ENCODE assay signal across 25 mouse cellular contexts in genomic region chr7:111856977-111857376, GRCm38 (mm10).
A peak's percentile ranks its signal among the peaks of the same experiment; 100 is the strongest.
DNase-seq lines count a peak whose midpoint lies in the region; ATAC-seq and TF ChIP-seq lines count a peak whose summit lies in the region.
"Had no signal": no experiment of that assay in that cellular context is flagged by ENCODE, and none has a peak within 500 bp of the region (broad histone marks: within the 10 kb centered on the region; RNA-seq: fewer than 3 reads in every experiment).

No protein-coding gene starts in this region.

- no peak overlapping the region for H3K4me3 ChIP-seq in forebrain, embryonic 14.5 days (ENCODE audit: low read depth, low read length)
- no peak overlapping the region for H3K4me3 ChIP-seq in forebrain, postnatal 0 days (ENCODE audit: low read depth, low read length)
- no peak overlapping the region for H3K4me3 ChIP-seq in neural tube, embryonic 11.5 days (ENCODE audit: low read depth, low read length)
- no peak overlapping the region for H3K4me3 ChIP-seq in neural tube, embryonic 15.5 days (replicated peaks)
- no peak overlapping the region for H3K4me3 ChIP-seq in midbrain, embryonic 13.5 days (replicated peaks)
- H3K4me3 ChIP-seq: forebrain, embryonic 10.5 days; intestine, embryonic 15.5 days; layer of hippocampus, adult 2 months; limb, embryonic 12.5 days; neural tube, embryonic 12.5 days had no signal

- no peak for TF ChIP-seq CTCF in forebrain, postnatal 0 days (IDR thresholded peaks at IDR 0.05; ENCODE audit: low read depth)

- no peaks in the 10 kb centered on the region for H3K4me1 ChIP-seq in forebrain, embryonic 14.5 days (ENCODE audit: control insufficient read depth, insufficient read depth, low read length)
- H3K4me1 ChIP-seq in forebrain, postnatal 0 days (ENCODE audit: insufficient read depth), result no peaks in the 10 kb centered on the region
- H3K4me1 ChIP-seq in neural tube, embryonic 11.5 days (ENCODE audit: control insufficient read depth, insufficient read depth, low read length), result no peaks in the 10 kb centered on the region
- H3K4me1 ChIP-seq in neural tube, embryonic 15.5 days, result no peaks in the 10 kb centered on the region
- H3K4me1 ChIP-seq in midbrain, embryonic 13.5 days (replicated peaks), result peaks cover 4% of the 10 kb centered on the region; the same call in 1 of the 2 replicates
- H3K4me1 ChIP-seq: forebrain, embryonic 10.5 days; intestine, embryonic 15.5 days; limb, embryonic 12.5 days; neural tube, embryonic 12.5 days had no signal

- no peaks in the 10 kb centered on the region for H3K36me3 ChIP-seq in forebrain, embryonic 14.5 days (ENCODE audit: control insufficient read depth, insufficient read depth, low read length)
- H3K36me3 ChIP-seq in forebrain, postnatal 0 days (ENCODE audit: insufficient read depth), result no peaks in the 10 kb centered on the region
- no peaks in the 10 kb centered on the region for H3K36me3 ChIP-seq in neural tube, embryonic 11.5 days (ENCODE audit: control insufficient read depth, insufficient read depth, low read length)
- H3K36me3 ChIP-seq in neural tube, embryonic 15.5 days, result no peaks in the 10 kb centered on the region
- H3K36me3 ChIP-seq in midbrain, embryonic 13.5 days, result no peaks in the 10 kb centered on the region
- H3K36me3 ChIP-seq: forebrain, embryonic 10.5 days; G1E; intestine, embryonic 15.5 days; limb, embryonic 12.5 days; neural tube, embryonic 12.5 days had no signal

- 74% methylated on average over 5 of the region's 5 CpGs for WGBS in forebrain, embryonic 14.5 days
- WGBS in forebrain, postnatal 0 days, result 68% methylated on average over 5 of the region's 5 CpGs
- WGBS in neural tube, embryonic 11.5 days, result 78% methylated on average over 5 of the region's 5 CpGs
- WGBS in neural tube, embryonic 15.5 days, result 55% methylated on average over 5 of the region's 5 CpGs
- WGBS in midbrain, embryonic 13.5 days, result 66% methylated on average over 5 of the region's 5 CpGs

- no peak overlapping the region for H3K9ac ChIP-seq in forebrain, embryonic 14.5 days (ENCODE audit: low read length)
- no peak overlapping the region for H3K9ac ChIP-seq in forebrain, postnatal 0 days
- H3K9ac ChIP-seq in neural tube, embryonic 11.5 days (ENCODE audit: low read length), result no peak overlapping the region
- H3K9ac ChIP-seq in neural tube, embryonic 15.5 days (replicated peaks), result no peak overlapping the region
- no peak overlapping the region for H3K9ac ChIP-seq in midbrain, embryonic 13.5 days (replicated peaks)
- H3K9ac ChIP-seq: intestine, embryonic 15.5 days; limb, embryonic 12.5 days; liver, postnatal 0 days; neural tube, embryonic 12.5 days had no signal

- ATAC-seq in forebrain, embryonic 14.5 days, result no peak
- ATAC-seq in forebrain, postnatal 0 days, result no peak
- ATAC-seq in neural tube, embryonic 11.5 days (ENCODE audit: insufficient read depth, low FRiP score, low TSS enrichment), result no peak
- no peak for ATAC-seq in neural tube, embryonic 15.5 days (ENCODE audit: low FRiP score)
- peak; percentile 82 for ATAC-seq in midbrain, embryonic 13.5 days
- ATAC-seq: intestine, embryonic 15.5 days; liver, postnatal 0 days; Patski had no signal

- no peaks in the 10 kb centered on the region for H3K9me3 ChIP-seq in forebrain, embryonic 14.5 days (replicated peaks; ENCODE audit: control insufficient read depth, low read length)
- H3K9me3 ChIP-seq in forebrain, postnatal 0 days (ENCODE audit: low read length), result no peaks in the 10 kb centered on the region
- H3K9me3 ChIP-seq in neural tube, embryonic 11.5 days (ENCODE audit: control insufficient read depth, low read length), result no peaks in the 10 kb centered on the region
- no peaks in the 10 kb centered on the region for H3K9me3 ChIP-seq in neural tube, embryonic 15.5 days (replicated peaks)
- H3K9me3 ChIP-seq in midbrain, embryonic 13.5 days, result no peaks in the 10 kb centered on the region
- H3K9me3 ChIP-seq: forebrain, embryonic 10.5 days; intestine, embryonic 15.5 days; limb, embryonic 12.5 days; neural tube, embryonic 12.5 days had no signal

- no peak overlapping the region for H3K27ac ChIP-seq in forebrain, embryonic 14.5 days (ENCODE audit: low read depth, low read length)
- no peak overlapping the region for H3K27ac ChIP-seq in forebrain, postnatal 0 days (ENCODE audit: low read depth, low read length)
- no peak overlapping the region for H3K27ac ChIP-seq in neural tube, embryonic 11.5 days (ENCODE audit: low read depth, low read length)
- no peak overlapping the region for H3K27ac ChIP-seq in neural tube, embryonic 15.5 days (replicated peaks)
- no peak overlapping the region for H3K27ac ChIP-seq in midbrain, embryonic 13.5 days
- H3K27ac ChIP-seq: forebrain, embryonic 10.5 days; intestine, embryonic 15.5 days; layer of hippocampus, adult 2 months; limb, embryonic 12.5 days; neural tube, embryonic 12.5 days had no signal

- no peak overlapping the region for H3K4me2 ChIP-seq in forebrain, embryonic 14.5 days (ENCODE audit: low read length)
- H3K4me2 ChIP-seq in forebrain, postnatal 0 days (ENCODE audit: low read depth), result no peak overlapping the region
- no peak overlapping the region for H3K4me2 ChIP-seq in neural tube, embryonic 11.5 days (ENCODE audit: low read depth)
- no peak overlapping the region for H3K4me2 ChIP-seq in neural tube, embryonic 15.5 days
- H3K4me2 ChIP-seq in midbrain, embryonic 13.5 days (replicated peaks), result no peak overlapping the region
- H3K4me2 ChIP-seq: heart, embryonic 11.5 days; intestine, embryonic 15.5 days; limb, embryonic 12.5 days; liver, embryonic 11.5 days; neural tube, embryonic 12.5 days had no signal

- peak; percentile 20 for DNase-seq in forebrain, embryonic 14.5 days (ENCODE audit: low spot score)
- no peak for DNase-seq in forebrain, postnatal 0 days
- DNase-seq in neural tube, embryonic 11.5 days (ENCODE audit: low spot score), result peak; percentile 35
- no peak for DNase-seq in lung, adult 18-20 months
- DNase-seq in kidney, adult 8-10 months, result no peak
- DNase-seq: adrenal gland, adult 2 months; B cell, adult 2 months; cerebellum, adult 2 months; cerebellum, postnatal 36 days; gastrocnemius, postnatal 10 days; kidney, postnatal 25 days; liver, postnatal 0 days; lung, postnatal 10 days; retina, postnatal 1 day had no signal

- H3K27me3 ChIP-seq in forebrain, embryonic 14.5 days (replicated peaks; ENCODE audit: control insufficient read depth, insufficient read depth, low read length), result no peaks in the 10 kb centered on the region
- no peaks in the 10 kb centered on the region for H3K27me3 ChIP-seq in forebrain, postnatal 0 days (ENCODE audit: insufficient read depth, low read length)
- no peaks in the 10 kb centered on the region for H3K27me3 ChIP-seq in neural tube, embryonic 11.5 days (ENCODE audit: control insufficient read depth, insufficient read depth, low read length)
- H3K27me3 ChIP-seq in neural tube, embryonic 15.5 days (replicated peaks), result no peaks in the 10 kb centered on the region
- H3K27me3 ChIP-seq in midbrain, embryonic 13.5 days, result no peaks in the 10 kb centered on the region
- H3K27me3 ChIP-seq: intestine, embryonic 15.5 days; limb, embryonic 12.5 days; neural tube, embryonic 12.5 days; Patski had no signal

Comparison
In these comparisons a context has a peak if more than half of its experiments do, and no peak if none do; other contexts are left out.
1. DNase-seq: peak in forebrain, embryonic 14.5 days (single experiment) and neural tube, embryonic 11.5 days (single experiment); none in forebrain, postnatal 0 days (single experiment), lung, adult 18-20 months (0 of 2) and kidney, adult 8-10 months (0 of 2).